Mouse (Mus musculus) telencephalon, adult 2 months (tissue): ENCODE data around the gene Acadvl.

Experiments used
- DNase-seq: peaks from one replicate; pipeline ENCODE4 v3.0.0-alpha.2; 2011; ENCODE audit warnings: low read depth, low spot score

Acadvl gene

GRCm38 (mm10) chr11:70014880-70015558 is at the start of gene Acadvl:
TSS of gene Acadvl (minus strand) at chr11:70015411.
- peak; percentile 79 for DNase-seq

- no peak for DNase-seq
Observed at GRCm38 (mm10) chr11:70063053-70063452, 47.8 kb upstream of the Acadvl start.

- DNase-seq, result no peak
Observed at GRCm38 (mm10) chr11:70059930-70060329, 44.7 kb upstream of the Acadvl start.

GRCm38 (mm10) chr11:70057805-70058204 is 42.6 kb upstream of the Acadvl start:
- no peak for DNase-seq

GRCm38 (mm10) chr11:70055618-70056214 is 40.5 kb upstream of the Acadvl start:
- DNase-seq, result no peak

GRCm38 (mm10) chr11:70053898-70054570 is 38.8 kb upstream of the Acadvl start, which contains the start of gene Asgr1:
TSS of gene Asgr1 (plus strand) at chr11:70054085.
- no peak for DNase-seq

GRCm38 (mm10) chr11:70053156-70053555 is 37.9 kb upstream of the Acadvl start:
- no peak for DNase-seq

- DNase-seq, result no peak
Observed at GRCm38 (mm10) chr11:70049816-70050215, 34.6 kb upstream of the Acadvl start.

- no peak for DNase-seq
Observed at GRCm38 (mm10) chr11:70049366-70049765, 34.2 kb upstream of the Acadvl start.

GRCm38 (mm10) chr11:70045435-70045834 is 30.2 kb upstream of the Acadvl start:
- no peak for DNase-seq

- no peak for DNase-seq
Observed at GRCm38 (mm10) chr11:70043665-70044064, 28.5 kb upstream of the Acadvl start.

GRCm38 (mm10) chr11:70042309-70043085 is 27.3 kb upstream of the Acadvl start:
- no peak for DNase-seq

GRCm38 (mm10) chr11:70040184-70040583 is 25.0 kb upstream of the Acadvl start:
- no peak for DNase-seq

GRCm38 (mm10) chr11:70039631-70040030 is 24.4 kb upstream of the Acadvl start:
- no peak for DNase-seq

GRCm38 (mm10) chr11:70038174-70038573 is 23.0 kb upstream of the Acadvl start:
- DNase-seq, result no peak

- no peak for DNase-seq
Observed at GRCm38 (mm10) chr11:70031321-70031670, 16.1 kb upstream of the Acadvl start.

GRCm38 (mm10) chr11:70030651-70031320 is 15.6 kb upstream of the Acadvl start:
- no peak for DNase-seq

- DNase-seq, result no peak
Observed at GRCm38 (mm10) chr11:70029829-70030550, 14.8 kb upstream of the Acadvl start.

GRCm38 (mm10) chr11:70029130-70029801 is 14.1 kb upstream of the Acadvl start:
- DNase-seq, result peak; percentile 93

- DNase-seq, result no peak
Observed at GRCm38 (mm10) chr11:70028401-70029129, 13.4 kb upstream of the Acadvl start.
